Mouse (Mus musculus): ENCODE results near the gene Ppp2r3a. TPM values are rescaled to one million over a fixed set of nuclear protein-coding genes. Genes with fewer than 3 reads are reported as not detected.

Gene Ppp2r3a
- polyA plus RNA-seq, 1 experiment from 2014 or later: 20.3 TPM

- no peak overlapping the region for H3K9ac ChIP-seq
- no peaks in the 10 kb centered on the region for H3K9me3 ChIP-seq
- no peak overlapping the region for H3K4me2 ChIP-seq (replicated peaks)
- no peaks in the 10 kb centered on the region for H3K4me1 ChIP-seq
- no peaks in the 10 kb centered on the region for H3K36me3 ChIP-seq
- H3K27ac ChIP-seq: no peak overlapping the region
- no peak overlapping the region for H3K4me3 ChIP-seq
- ATAC-seq (ENCODE audit: low FRiP score, low read depth): no peak
- no peaks in the 10 kb centered on the region for H3K27me3 ChIP-seq (replicated peaks)
- WGBS: 56% methylated on average over 6 of the region's 6 CpGs
Measured at GRCm38 (mm10) chr9:101062253-101062780, 189.3 kb downstream of the Ppp2r3a start.

GRCm38 (mm10) chr9:101061035-101061434 is 190.6 kb downstream of the Ppp2r3a start:
- H3K27me3 ChIP-seq (replicated peaks): no peaks in the 10 kb centered on the region
- 83% methylated on average over 11 of the region's 11 CpGs for WGBS
- no peaks in the 10 kb centered on the region for H3K9me3 ChIP-seq
- no peak overlapping the region for H3K4me3 ChIP-seq
- H3K9ac ChIP-seq: no peak overlapping the region
- no peak overlapping the region for H3K27ac ChIP-seq
- H3K4me2 ChIP-seq (replicated peaks): no peak overlapping the region
- H3K4me1 ChIP-seq: no peaks in the 10 kb centered on the region
- H3K36me3 ChIP-seq: no peaks in the 10 kb centered on the region
- no peak for ATAC-seq (ENCODE audit: low FRiP score, low read depth)

DNA sequence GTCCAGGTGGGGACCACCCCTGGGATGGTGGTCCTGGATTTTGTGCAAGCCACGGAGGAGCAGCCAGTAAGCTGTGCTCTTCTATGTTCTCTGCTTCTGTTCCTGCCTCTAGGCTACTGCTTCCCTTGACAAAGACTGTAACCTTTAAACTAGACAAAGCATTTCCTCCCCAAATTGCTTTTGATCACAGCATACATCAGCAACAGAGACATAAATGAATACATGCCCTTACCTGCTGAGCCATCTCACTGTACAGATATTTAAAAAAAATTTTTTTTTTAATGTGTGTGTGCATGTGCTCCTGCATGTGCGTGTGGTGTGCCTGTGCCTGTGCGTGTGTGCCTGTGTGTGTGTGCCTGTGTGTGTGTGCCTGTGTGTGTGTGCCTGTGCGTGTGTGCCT is 194.4 kb downstream of the Ppp2r3a start:
- Histone ChIP-seq H3K36me3 (no peaks in the 10 kb centered on the region), H3K4me3 (no peak overlapping the region), H3K27me3 (replicated peaks) (no peaks in the 10 kb centered on the region), H3K9ac (no peak overlapping the region), H3K4me1 (no peaks in the 10 kb centered on the region), H3K4me2 (replicated peaks) (no peak overlapping the region), H3K9me3 (no peaks in the 10 kb centered on the region), H3K27ac (no peak overlapping the region)
- 95% methylated on average over 4 of the region's 4 CpGs for WGBS
- no peak for ATAC-seq (ENCODE audit: low FRiP score, low read depth)

Other genes starting within 250 kb of the Ppp2r3a start
- 17.0 and 17.7 TPM in 2 replicates for gene Pccb, start 216.9 kb downstream of the Ppp2r3a start, polyA plus RNA-seq (2016; fragmentation: Nextera tagmentation; extraction: Ambion mirVana)
- gene Msl2, start 177.7 kb downstream of the Ppp2r3a start, polyA plus RNA-seq (2016; fragmentation: Nextera tagmentation; extraction: Ambion mirVana): 7.6 and 8.8 TPM in 2 replicates